19 mouse cellular contexts compared by ENCODE assay signal in genomic region chr1:161288256-161288655, GRCm38 (mm10).
"Had no signal": no experiment of that assay in that cellular context is flagged by ENCODE, and none has a peak within 500 bp of the region (broad histone marks: within the 10 kb centered on the region; RNA-seq: fewer than 3 reads in every experiment).

No protein-coding gene starts in this region.

- DNase-seq: kidney, adult 18-20 months; kidney, adult 9 months; kidney, postnatal 14 days; kidney, postnatal 4 days; layer of hippocampus, adult 9-11 months; liver, postnatal 0 days; lung, embryonic 14.5 days; thymus, adult 18-20 months; thymus, postnatal 36 days had no signal

- H3K4me3 ChIP-seq: left cerebral cortex, adult 2 months; megakaryocyte, embryonic 14.5 days; midbrain, embryonic 10.5 days; midbrain, embryonic 15.5 days; neural tube, embryonic 13.5 days had no signal

- H3K9ac ChIP-seq: liver, embryonic 14.5 days; liver, postnatal 0 days; lung, embryonic 14.5 days; midbrain, embryonic 15.5 days; neural tube, embryonic 13.5 days had no signal

- H3K9me3 ChIP-seq: midbrain, embryonic 10.5 days; midbrain, embryonic 15.5 days had no signal

- ATAC-seq: inflammation-experienced regulatory T-cells, adult 6 months; intestine, embryonic 16.5 days; liver, postnatal 0 days; lung, postnatal 0 days; midbrain, embryonic 15.5 days had no signal

- H3K4me1 ChIP-seq: midbrain, embryonic 10.5 days; midbrain, embryonic 15.5 days; neural tube, embryonic 13.5 days had no signal

- H3K36me3 ChIP-seq: midbrain, embryonic 10.5 days; midbrain, embryonic 15.5 days; neural tube, embryonic 13.5 days had no signal

- H3K4me2 ChIP-seq: lung, embryonic 14.5 days; midbrain, embryonic 15.5 days; neural tube, embryonic 13.5 days had no signal

- H3K27ac ChIP-seq: left cerebral cortex, adult 2 months; liver, embryonic 14.5 days; macrophage; midbrain, embryonic 10.5 days; midbrain, embryonic 15.5 days; neural tube, embryonic 13.5 days had no signal

- H3K27me3 ChIP-seq: midbrain, embryonic 15.5 days; neural tube, embryonic 13.5 days had no signal
